Mouse (Mus musculus): ENCODE results near the gene Zfp580. TPM values are rescaled to one million over a fixed set of nuclear protein-coding genes. Genes with fewer than 3 reads are reported as not detected.
"Not testable (repeated sequence)": the region's sequence is repeated elsewhere in the genome, so short reads cannot be mapped to it uniquely, and the experiment has no call there.

The Zfp580 gene
- polyA plus RNA-seq, 1 experiment from 2014 or later, result 30.4 TPM

DNA sequence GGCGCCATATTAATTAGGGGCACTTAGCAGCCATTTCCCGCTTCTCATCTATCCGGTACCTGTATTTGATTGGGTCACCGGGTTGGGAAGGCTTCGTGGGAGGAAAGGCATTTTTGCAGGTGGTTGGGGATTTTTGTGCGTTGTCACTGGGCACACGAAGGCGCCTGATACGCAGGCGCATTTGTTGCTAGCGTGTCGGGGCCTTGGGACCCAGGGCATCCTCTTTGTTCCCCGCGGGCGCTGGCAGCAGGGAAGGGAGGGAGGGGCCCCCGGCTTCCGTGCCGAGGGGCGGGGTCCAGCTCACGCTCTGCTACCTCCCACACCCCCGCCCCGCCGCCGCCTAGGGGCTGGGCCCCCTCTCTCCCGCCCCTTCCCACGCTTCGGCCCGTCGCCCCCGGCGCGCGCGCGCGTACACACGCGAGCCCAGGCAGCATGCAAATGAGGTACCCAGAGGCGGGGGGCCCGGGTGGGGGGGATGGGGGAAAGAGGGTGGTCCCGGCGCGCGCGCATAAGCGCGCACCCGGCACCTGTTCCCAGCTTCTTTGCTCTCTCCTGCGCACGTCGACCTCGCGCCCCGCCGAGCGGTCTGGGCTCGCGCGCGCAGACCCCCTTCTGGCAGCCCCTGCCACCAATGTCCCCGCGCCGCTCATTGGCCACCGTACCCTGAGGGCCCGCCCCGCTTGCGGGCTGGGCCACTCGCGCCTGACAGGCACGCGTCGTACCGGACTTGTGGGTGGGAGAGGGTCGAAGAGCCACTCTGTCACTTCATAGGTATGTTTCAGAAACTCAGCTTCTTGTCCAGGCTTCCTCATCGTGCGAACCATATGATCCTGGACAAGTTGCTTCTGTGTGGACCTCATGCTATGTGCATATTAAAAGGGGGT, 36.0 kb upstream of the Zfp580 start, which contains the start of gene Gm44973:
TSS of gene Gm44973 (plus strand) at position 379 of the 884 bp plus-strand sequence.
- ATAC-seq (peak; percentile 82), DNase-seq (ENCODE audit: low spot score) (peak; percentile 98)
- peak within 1 kb of the TSS; percentile 68 for H3K4me2 ChIP-seq (replicated peaks; ENCODE audit: low read depth, low read length)
- no peaks in the 10 kb centered on the region for H3K9me3 ChIP-seq (ENCODE audit: low read length)
- peak within 1 kb of the TSS; percentile 69 for H3K9ac ChIP-seq (replicated peaks; ENCODE audit: low read depth)
- H3K4me3 ChIP-seq (ENCODE audit: low read depth, low read length), result peak within 1 kb of the TSS; percentile 61
- no peaks in the 10 kb centered on the region for H3K4me1 ChIP-seq (ENCODE audit: insufficient read depth, low read depth, low read length)
- H3K27me3 ChIP-seq (replicated peaks; ENCODE audit: insufficient read depth, low read length), result no peaks in the 10 kb centered on the region
- H3K27ac ChIP-seq (ENCODE audit: low read length), result peak within 1 kb of the TSS; percentile 97
- H3K36me3 ChIP-seq (ENCODE audit: insufficient read depth, low read length), result peaks cover 13% of the 10 kb centered on the region
- whole genome bisulfite sequencing, result under 1% methylated on average over 55 of the region's 76 CpGs
- no peak for TF ChIP-seq EP300 (IDR thresholded peaks at IDR 0.05)
- TF ChIP-seq CTCF (IDR thresholded peaks at IDR 0.05), result 0 out of 2 replicates have a peak, but pooled peaks have one; percentile 3

DNA sequence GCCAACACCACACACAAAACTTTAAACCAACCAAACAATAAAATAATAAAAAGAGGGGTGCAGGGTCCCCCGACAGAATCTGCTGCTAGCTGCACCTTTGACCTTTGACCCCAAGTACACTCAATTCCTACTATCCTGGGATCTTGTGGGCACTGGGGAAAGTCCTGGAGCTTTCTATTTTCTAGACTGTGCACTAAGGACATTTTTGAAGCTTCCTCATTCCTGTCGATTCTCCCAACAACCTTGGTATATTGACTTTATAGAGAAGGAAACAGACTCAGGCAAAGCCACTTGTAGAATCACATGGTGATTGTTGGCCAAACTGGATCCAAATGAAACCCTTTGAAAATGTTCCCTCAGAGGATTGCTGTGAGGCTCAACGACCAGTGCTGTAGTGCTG, 35.3 kb upstream of the Zfp580 start:
- Histone ChIP-seq H3K27me3 (replicated peaks; ENCODE audit: insufficient read depth, low read length) (no peaks in the 10 kb centered on the region), H3K9ac (replicated peaks; ENCODE audit: low read depth) (peak overlapping the region; percentile 69), H3K4me2 (replicated peaks; ENCODE audit: low read depth, low read length) (peak overlapping the region; percentile 68), H3K27ac (ENCODE audit: low read length) (peak overlapping the region; percentile 97), H3K36me3 (ENCODE audit: insufficient read depth, low read length) (peaks cover 6% of the 10 kb centered on the region), H3K4me3 (ENCODE audit: low read depth, low read length) (peak overlapping the region; percentile 61), H3K9me3 (ENCODE audit: low read length) (no peaks in the 10 kb centered on the region), H3K4me1 (ENCODE audit: insufficient read depth, low read depth, low read length) (0 out of 2 replicates have a peak, but pooled peaks cover 1% of the 10 kb centered on the region)
- no peak for ATAC-seq
- no peak for TF ChIP-seq CTCF (IDR thresholded peaks at IDR 0.05)
- no peak for TF ChIP-seq EP300 (IDR thresholded peaks at IDR 0.05)
- WGBS, result 46% methylated on average over 3 of the region's 3 CpGs
- DNase-seq (ENCODE audit: low spot score), result peak; percentile 63

DNA sequence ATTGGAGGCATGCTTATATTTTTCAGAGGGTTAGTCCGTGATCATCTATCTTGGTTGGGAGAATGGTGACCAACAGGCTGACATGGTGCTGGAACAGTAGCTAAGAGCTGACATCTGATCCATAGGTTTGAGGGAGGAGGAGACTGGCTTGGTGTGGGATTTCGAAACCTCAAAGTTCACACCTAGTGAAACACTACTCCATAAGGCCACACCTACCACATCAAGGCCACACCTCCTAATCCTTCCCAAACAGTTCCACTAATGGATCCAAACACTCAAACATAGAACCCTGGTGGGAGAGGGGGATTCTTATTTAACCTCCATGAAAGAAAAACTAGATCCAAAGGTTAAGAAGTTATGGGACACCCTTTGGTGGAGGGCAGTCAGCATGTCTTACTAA, 34.4 kb upstream of the Zfp580 start:
- Histone ChIP-seq H3K36me3 (ENCODE audit: insufficient read depth, low read length) (no peaks in the 10 kb centered on the region), H3K4me1 (ENCODE audit: insufficient read depth, low read depth, low read length) (0 out of 2 replicates have a peak, but pooled peaks cover 4% of the 10 kb centered on the region), H3K9ac (replicated peaks; ENCODE audit: low read depth) (no peak overlapping the region), H3K27ac (ENCODE audit: low read length) (no peak overlapping the region), H3K4me2 (replicated peaks; ENCODE audit: low read depth, low read length) (no peak overlapping the region), H3K27me3 (replicated peaks; ENCODE audit: insufficient read depth, low read length) (no peaks in the 10 kb centered on the region), H3K4me3 (ENCODE audit: low read depth, low read length) (no peak overlapping the region), H3K9me3 (ENCODE audit: low read length) (no peaks in the 10 kb centered on the region)
- WGBS, result 96% methylated on average over 2 of the region's 2 CpGs
- ATAC-seq, result no peak
- DNase-seq (ENCODE audit: low spot score), result no peak
- TF ChIP-seq CTCF (IDR thresholded peaks at IDR 0.05) (no peak), EP300 (IDR thresholded peaks at IDR 0.05) (no peak)

DNA sequence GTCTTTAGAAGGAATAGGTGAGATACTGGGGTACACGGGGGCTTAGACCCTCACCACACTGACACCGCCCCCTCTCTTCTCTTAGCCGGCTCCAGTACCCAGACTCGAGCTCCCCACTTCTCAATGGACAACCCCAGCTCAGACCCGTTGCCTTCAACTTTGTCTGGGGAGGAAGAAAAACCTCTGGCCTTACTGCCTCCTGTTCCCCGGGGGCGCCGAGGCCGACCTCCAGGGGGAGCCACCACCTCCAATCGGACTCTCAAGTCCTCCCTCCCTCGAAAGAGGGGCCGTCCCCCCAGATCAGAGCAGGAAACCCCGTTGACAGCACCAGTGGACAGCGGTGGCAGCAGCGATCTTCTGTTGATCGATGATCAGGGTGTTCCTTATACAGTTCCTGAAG, 34.0 kb upstream of the Zfp580 start:
- TF ChIP-seq EP300 (IDR thresholded peaks at IDR 0.05) (no peak), CTCF (IDR thresholded peaks at IDR 0.05) (peak; percentile 37)
- DNase-seq (ENCODE audit: low spot score) (no peak), ATAC-seq (no peak)
- no peak overlapping the region for H3K4me2 ChIP-seq (replicated peaks; ENCODE audit: low read depth, low read length)
- no peak overlapping the region for H3K9ac ChIP-seq (replicated peaks; ENCODE audit: low read depth)
- H3K4me3 ChIP-seq (ENCODE audit: low read depth, low read length), result no peak overlapping the region
- no peaks in the 10 kb centered on the region for H3K9me3 ChIP-seq (ENCODE audit: low read length)
- 92% methylated on average over 16 of the region's 16 CpGs for WGBS
- H3K27ac ChIP-seq (ENCODE audit: low read length), result no peak overlapping the region
- 0 out of 2 replicates have a peak, but pooled peaks cover 4% of the 10 kb centered on the region for H3K4me1 ChIP-seq (ENCODE audit: insufficient read depth, low read depth, low read length)
- H3K27me3 ChIP-seq (replicated peaks; ENCODE audit: insufficient read depth, low read length), result no peaks in the 10 kb centered on the region
- H3K36me3 ChIP-seq (ENCODE audit: insufficient read depth, low read length), result no peaks in the 10 kb centered on the region

DNA sequence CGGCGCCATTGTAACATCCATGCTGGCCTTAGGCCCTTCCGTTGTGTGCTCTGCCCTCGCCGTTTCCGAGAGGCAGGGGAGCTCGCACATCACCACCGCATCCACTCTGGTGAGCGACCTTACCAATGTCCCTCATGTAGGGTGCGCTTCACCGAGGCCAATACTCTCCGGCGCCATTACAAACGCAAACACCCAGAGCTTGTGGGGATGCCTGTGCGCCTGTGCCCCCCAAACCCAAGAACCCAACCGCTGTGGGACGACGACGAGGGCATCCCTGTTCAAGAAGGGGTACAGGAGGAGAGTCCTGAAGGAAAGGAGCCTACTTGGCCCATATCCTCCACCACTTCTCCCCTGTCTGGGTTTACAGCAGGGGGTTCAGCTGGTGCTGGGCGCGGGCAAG, 33.4 kb upstream of the Zfp580 start:
- TF ChIP-seq EP300 (IDR thresholded peaks at IDR 0.05) (no peak), CTCF (IDR thresholded peaks at IDR 0.05) (no peak)

DNA sequence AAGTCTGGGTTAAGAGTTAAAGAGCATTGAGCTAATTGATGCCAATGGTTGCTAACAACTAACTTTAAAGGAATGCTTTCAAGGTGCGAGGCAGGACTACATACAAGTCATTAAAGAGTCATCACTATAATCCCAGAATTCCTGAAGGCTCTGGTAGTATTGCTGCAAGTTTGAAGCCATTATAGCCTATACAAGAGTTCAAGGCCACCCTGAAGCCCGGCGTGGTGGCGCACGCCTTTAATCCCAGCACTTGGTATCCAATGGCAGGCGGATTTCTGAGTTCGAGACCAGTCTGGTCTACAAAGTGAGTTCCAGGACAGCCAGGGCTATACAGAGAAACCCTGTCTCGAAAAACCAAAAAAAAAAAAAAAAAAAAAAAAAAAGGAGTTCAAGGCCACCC, 31.8 kb upstream of the Zfp580 start:
- not testable (repeated sequence) for H3K36me3 ChIP-seq (ENCODE audit: insufficient read depth, low read length); H3K27me3 ChIP-seq (replicated peaks; ENCODE audit: insufficient read depth, low read length); ATAC-seq; DNase-seq (ENCODE audit: low spot score); H3K9ac ChIP-seq (replicated peaks; ENCODE audit: low read depth); H3K9me3 ChIP-seq (ENCODE audit: low read length); H3K4me1 ChIP-seq (ENCODE audit: insufficient read depth, low read depth, low read length)
- peak overlapping the region; percentile 73 for H3K4me2 ChIP-seq (replicated peaks; ENCODE audit: low read depth, low read length)
- 31% methylated on average over 8 of the region's 8 CpGs for WGBS
- peak overlapping the region; percentile 84 for H3K4me3 ChIP-seq (ENCODE audit: low read depth, low read length)
- H3K27ac ChIP-seq (ENCODE audit: low read length), result peak overlapping the region; percentile 98

More for the DNA sequence above, 33.4 kb upstream of the Zfp580 start:
- ATAC-seq (no peak), DNase-seq (ENCODE audit: low spot score) (no peak)
- Histone ChIP-seq H3K9me3 (ENCODE audit: low read length) (no peaks in the 10 kb centered on the region), H3K4me2 (replicated peaks; ENCODE audit: low read depth, low read length) (no peak overlapping the region), H3K9ac (replicated peaks; ENCODE audit: low read depth) (no peak overlapping the region), H3K27me3 (replicated peaks; ENCODE audit: insufficient read depth, low read length) (no peaks in the 10 kb centered on the region), H3K27ac (ENCODE audit: low read length) (0 out of 2 replicates have a peak overlapping the region, but pooled peaks have one; percentile 23), H3K36me3 (ENCODE audit: insufficient read depth, low read length) (no peaks in the 10 kb centered on the region), H3K4me3 (ENCODE audit: low read depth, low read length) (no peak overlapping the region), H3K4me1 (ENCODE audit: insufficient read depth, low read depth, low read length) (0 out of 2 replicates have a peak, but pooled peaks cover 4% of the 10 kb centered on the region)
- WGBS, result 96% methylated on average over 21 of the region's 21 CpGs

Data from lung, postnatal 0 days (tissue).